Mouse (Mus musculus): ENCODE data around the gene Ldhb.
"Not testable (repeated sequence)": the region's sequence is repeated elsewhere in the genome, so short reads cannot be mapped to it uniquely, and the experiment has no call there.

The Ldhb gene

GRCm38 (mm10) chr6:142512902-142513301 lies 5.1 kb upstream of the Ldhb start:
- no peak for DNase-seq (ENCODE audit: low read depth, low spot score)

GRCm38 (mm10) chr6:142511516-142512135 lies 3.9 kb upstream of the Ldhb start:
- DNase-seq (ENCODE audit: low read depth, low spot score), result no peak

GRCm38 (mm10) chr6:142508663-142509062 lies 906 bp upstream of the Ldhb start:
- DNase-seq (ENCODE audit: low read depth, low spot score), result no peak

GRCm38 (mm10) chr6:142507033-142507784 lies 548 bp downstream of the Ldhb start:
- DNase-seq (ENCODE audit: low read depth, low spot score), result peak; percentile 48

GRCm38 (mm10) chr6:142506338-142507032 lies 1.3 kb downstream of the Ldhb start:
- peak; percentile 69 for DNase-seq (ENCODE audit: low read depth, low spot score)

GRCm38 (mm10) chr6:142503601-142504000 lies 4.2 kb downstream of the Ldhb start:
- DNase-seq (ENCODE audit: low read depth, low spot score), result no peak

GRCm38 (mm10) chr6:142502519-142503125 lies 5.1 kb downstream of the Ldhb start:
- DNase-seq (ENCODE audit: low read depth, low spot score), result no peak

- not testable (repeated sequence) for DNase-seq (ENCODE audit: low read depth, low spot score)
Observed at GRCm38 (mm10) chr6:142490114-142490513, 17.6 kb downstream of the Ldhb start.

- DNase-seq (ENCODE audit: low read depth, low spot score), result peak; percentile 47
Observed at GRCm38 (mm10) chr6:142487638-142488037, 20.1 kb downstream of the Ldhb start.

GRCm38 (mm10) chr6:142485478-142486123 lies 22.2 kb downstream of the Ldhb start:
- peak; percentile 40 for DNase-seq (ENCODE audit: low read depth, low spot score)

GRCm38 (mm10) chr6:142477239-142477638 lies 30.5 kb downstream of the Ldhb start:
- peak; percentile 48 for DNase-seq (ENCODE audit: low read depth, low spot score)

GRCm38 (mm10) chr6:142472801-142473203 lies 35.0 kb downstream of the Ldhb start, which contains the start of gene Gys2:
Gene Gys2 (minus strand): TSS chr6:142473109.
- no peak for DNase-seq (ENCODE audit: low read depth, low spot score)

- DNase-seq (ENCODE audit: low read depth, low spot score), result no peak
Observed at GRCm38 (mm10) chr6:142471141-142471540, 36.6 kb downstream of the Ldhb start.

GRCm38 (mm10) chr6:142469602-142470001 lies 38.2 kb downstream of the Ldhb start:
- DNase-seq (ENCODE audit: low read depth, low spot score), result peak; percentile 49

GRCm38 (mm10) chr6:142462194-142462593 lies 45.6 kb downstream of the Ldhb start:
- no peak for DNase-seq (ENCODE audit: low read depth, low spot score)

- peak; percentile 3 for DNase-seq (ENCODE audit: low read depth, low spot score)
Observed at GRCm38 (mm10) chr6:142459017-142459678, 48.6 kb downstream of the Ldhb start.

- peak; percentile 31 for DNase-seq (ENCODE audit: low read depth, low spot score)
Observed at GRCm38 (mm10) chr6:142458010-142458409, 49.7 kb downstream of the Ldhb start.

GRCm38 (mm10) chr6:142455314-142455996 lies 52.3 kb downstream of the Ldhb start:
- peak; percentile 26 for DNase-seq (ENCODE audit: low read depth, low spot score)

- DNase-seq (ENCODE audit: low read depth, low spot score), result no peak
Observed at GRCm38 (mm10) chr6:142453311-142453710, 54.4 kb downstream of the Ldhb start.

- no peak for DNase-seq (ENCODE audit: low read depth, low spot score)
Observed at GRCm38 (mm10) chr6:142451381-142451780, 56.4 kb downstream of the Ldhb start.
